Mouse (Mus musculus) CH12.LX (cell line): ENCODE data around the gene Vps37c. TPM values are rescaled to one million over a fixed set of nuclear protein-coding genes. Genes with fewer than 3 reads are reported as not detected.

Source experiments
- DNase-seq: peaks from one replicate; pipeline ENCODE4 v3.0.0-alpha.2; 2013; ENCODE audit errors: extremely low read depth
- H3K27ac ChIP-seq: 2 replicates; pipeline ENCODE4 v1.5.1; 2012; ENCODE audit warnings: low read depth, mild to moderate bottlenecking, control low read depth, moderate library complexity; ENCODE audit not compliant: insufficient read depth
- H3K27me3 ChIP-seq: replicated peaks from 2 replicates; pipeline ENCODE3; 2012; ENCODE audit warnings: inconsistent platforms
- H3K36me3 ChIP-seq, 2 experiments: replicated peaks in 1 of 2; 2 replicates each; pipeline versions ENCODE3 to v1.6.1; 2012; ENCODE audit warnings: inconsistent platforms in 1 of 2, low read length in 1 of 2, mild to moderate bottlenecking in 1 of 2, mixed read lengths in 1 of 2, moderate library complexity in 1 of 2; ENCODE audit not compliant: control insufficient read depth in 1 of 2, insufficient read depth in 1 of 2
- H3K4me1 ChIP-seq, 2 experiments: 2 replicates each; pipeline ENCODE4 v1.6.1; 2012; ENCODE audit warnings: inconsistent platforms in 1 of 2, moderate library complexity in 1 of 2; ENCODE audit not compliant: insufficient read depth in 2 of 2, control insufficient read depth in 1 of 2
- H3K4me2 ChIP-seq: 2 replicates; pipeline ENCODE4 v1.6.1; 2012; ENCODE audit warnings: low read depth, mild to moderate bottlenecking, control low read depth; ENCODE audit not compliant: poor library complexity, insufficient read depth, severe bottlenecking
- H3K4me3 ChIP-seq, 3 experiments: fragments of 150-350 bp in 1 of 3; sonication (generic) in 1 of 3; replicated peaks in 1 of 3; 2 replicates each; pipeline versions ENCODE3 to v1.5.1; 2011 to 2012; ENCODE audit warnings: low read depth in 2 of 3, low read length in 2 of 3, mild to moderate bottlenecking in 2 of 3, moderate library complexity in 2 of 3, control low read depth in 1 of 3, improper control_type of control experiment in 1 of 3, inconsistent platforms in 1 of 3, mixed read lengths in 1 of 3; ENCODE audit not compliant: poor library complexity in 1 of 3
- H3K79me2 ChIP-seq: replicated peaks from 2 replicates; pipeline ENCODE4 v1.6.1; 2012; ENCODE audit warnings: mild to moderate bottlenecking, moderate library complexity; ENCODE audit not compliant: control insufficient read depth, poor library complexity, insufficient read depth, severe bottlenecking; ENCODE audit errors: extremely low read depth
- H3K9ac ChIP-seq: 2 replicates; pipeline ENCODE4 v1.6.1; 2012; ENCODE audit warnings: low read depth, mild to moderate bottlenecking, control low read depth, moderate library complexity; ENCODE audit not compliant: insufficient read depth
- H3K9me3 ChIP-seq: replicated peaks from 2 replicates; pipeline ENCODE3; 2012; ENCODE audit warnings: low read length, inconsistent platforms, mixed read lengths
- BHLHE40 ChIP-seq: IDR thresholded peaks from 2 replicates; pipeline ENCODE4 v1.6.1; 2011; ENCODE audit warnings: mild to moderate bottlenecking, low read depth, low read length, improper control_type of control experiment
- CHD1 ChIP-seq: IDR thresholded peaks from 2 replicates; pipeline ENCODE4 v1.6.1; 2012; ENCODE audit warnings: low read depth, low read length, improper control_type of control experiment, inconsistent platforms
- CHD2 ChIP-seq: IDR thresholded peaks from 2 replicates; pipeline ENCODE4 v1.6.1; 2011; ENCODE audit warnings: low read length, improper control_type of control experiment
- E2F4 ChIP-seq: IDR thresholded peaks from 2 replicates; pipeline ENCODE4 v1.6.1; 2011; ENCODE audit warnings: low read depth, low read length, improper control_type of control experiment; ENCODE audit not compliant: insufficient replicate concordance
- ELF1 ChIP-seq: IDR thresholded peaks from 2 replicates; pipeline ENCODE4 v1.6.1; 2014; ENCODE audit warnings: low read depth, mild to moderate bottlenecking, inconsistent platforms, low read length, improper control_type of control experiment
- EP300 ChIP-seq: IDR thresholded peaks from 2 replicates; pipeline ENCODE4 v1.6.1; 2011; ENCODE audit warnings: low read length, improper control_type of control experiment
- ETS1 ChIP-seq: conservative IDR thresholded peaks from 2 replicates; pipeline ENCODE4 v1.6.1; 2012; ENCODE audit warnings: low read depth, mild to moderate bottlenecking, inconsistent platforms, low read length, improper control_type of control experiment, moderate library complexity
- GABPA ChIP-seq: IDR thresholded peaks from 2 replicates; pipeline ENCODE4 v1.6.1; 2012; ENCODE audit warnings: low read depth, low read length, improper control_type of control experiment, inconsistent platforms; ENCODE audit not compliant: insufficient replicate concordance
- HCFC1 ChIP-seq: IDR thresholded peaks from 2 replicates; pipeline ENCODE4 v1.6.1; 2012; ENCODE audit warnings: low read depth, mild to moderate bottlenecking, inconsistent platforms, low read length, improper control_type of control experiment
- JUND ChIP-seq: conservative IDR thresholded peaks from 2 replicates; pipeline ENCODE4 v1.6.1; 2011; ENCODE audit warnings: low read depth, low read length, improper control_type of control experiment
- KAT2A ChIP-seq: IDR thresholded peaks from 2 replicates; pipeline ENCODE4 v1.6.1; 2012; ENCODE audit warnings: low read length, improper control_type of control experiment, inconsistent platforms; ENCODE audit not compliant: insufficient replicate concordance
- MAFK ChIP-seq: IDR thresholded peaks from 2 replicates; pipeline ENCODE4 v1.6.1; 2011; ENCODE audit warnings: low read length, improper control_type of control experiment; ENCODE audit not compliant: insufficient replicate concordance
- MAX ChIP-seq: IDR thresholded peaks from 2 replicates; pipeline ENCODE4 v1.6.1; 2011; ENCODE audit warnings: low read length, improper control_type of control experiment
- MAZ ChIP-seq: IDR thresholded peaks from 2 replicates; pipeline ENCODE4 v1.6.1; 2012; ENCODE audit warnings: low read depth, mild to moderate bottlenecking, inconsistent platforms, low read length, improper control_type of control experiment, moderate library complexity
- MEF2A ChIP-seq: IDR thresholded peaks from 2 replicates; pipeline ENCODE4 v1.6.1; 2014; ENCODE audit warnings: low read depth, mild to moderate bottlenecking, inconsistent platforms, low read length, improper control_type of control experiment, borderline replicate concordance
- MXI1 ChIP-seq: IDR thresholded peaks from 2 replicates; pipeline ENCODE4 v1.6.1; 2011; ENCODE audit warnings: mild to moderate bottlenecking, low read depth, low read length, improper control_type of control experiment
- NELFE ChIP-seq: IDR thresholded peaks from 2 replicates; pipeline ENCODE4 v1.6.1; 2011; ENCODE audit warnings: low read depth, low read length, improper control_type of control experiment
- NRF1 ChIP-seq: IDR thresholded peaks from 2 replicates; pipeline ENCODE4 v1.6.1; 2014; ENCODE audit warnings: low read depth, mild to moderate bottlenecking, inconsistent platforms, low read length, improper control_type of control experiment, moderate library complexity
- PAX5 ChIP-seq: IDR thresholded peaks from 2 replicates; pipeline ENCODE4 v1.6.1; 2012; ENCODE audit warnings: low read length, inconsistent platforms, mixed read lengths
- POLR2AphosphoS2 ChIP-seq: IDR thresholded peaks from 2 replicates; pipeline ENCODE4 v1.6.1; 2011; ENCODE audit warnings: low read depth, low read length, improper control_type of control experiment
- RAD21 ChIP-seq: IDR thresholded peaks from 2 replicates; pipeline ENCODE4 v1.6.1; 2011; ENCODE audit warnings: low read depth, mild to moderate bottlenecking, low read length, improper control_type of control experiment, moderate library complexity
- SIN3A ChIP-seq: IDR thresholded peaks from 2 replicates; pipeline ENCODE4 v1.6.1; 2012; ENCODE audit warnings: low read length, improper control_type of control experiment, inconsistent platforms
- SMC3 ChIP-seq: IDR thresholded peaks from 2 replicates; pipeline ENCODE4 v1.6.1; 2011; ENCODE audit warnings: low read depth, low read length, improper control_type of control experiment
- UBTF ChIP-seq: IDR thresholded peaks from 2 replicates; pipeline ENCODE4 v1.6.1; 2012; ENCODE audit warnings: low read depth, mild to moderate bottlenecking, inconsistent platforms, low read length, improper control_type of control experiment, moderate library complexity
- USF1 ChIP-seq: IDR thresholded peaks from 2 replicates; pipeline ENCODE4 v1.6.1; 2014; ENCODE audit warnings: low read depth, mild to moderate bottlenecking, inconsistent platforms, low read length, improper control_type of control experiment
- ZC3H11A ChIP-seq: IDR thresholded peaks from 2 replicates; pipeline ENCODE4 v1.6.1; 2012; ENCODE audit warnings: low read depth, mild to moderate bottlenecking, inconsistent platforms, low read length, improper control_type of control experiment
- dilution Hi-C: fragments of 300-500 bp; cut with MboI; formaldehyde crosslinking; loops from 2 replicates; pipeline ENCODE4 v1.14.3; 2020; ENCODE audit warnings: low sequenced_read_pairs; ENCODE audit not compliant: extremely low pct_unique_long_range_greater_than_20kb, extremely low pct_ligation_motif_present
- in situ Hi-C: fragments of 300-500 bp; cut with MboI; formaldehyde crosslinking; loops from 3 replicates; pipeline ENCODE4 v1.14.3; 2019; ENCODE audit warnings: low sequenced_read_pairs, low pct_ligation_motif_present, low pct_unique_long_range_greater_than_20kb, mixed read lengths
- polyA plus RNA-seq: library from polyadenylated mRNA; unstranded; fragments of >175 nt; gene quantifications from 2 replicates; pipeline ENCODE4 v1.2.1, GENCODE M21; 2012; ENCODE audit warnings: low read depth; ENCODE audit not compliant: insufficient read length
- total RNA-seq, 2 experiments: library from RNA; depleted of rRNA; stranded (reverse); fragments of 300-350 nt in 1 of 2; fragments of >200 nt in 1 of 2; gene quantifications; 2 replicates each; pipeline ENCODE4 v1.2.3; 2012 to 2014

Gene Vps37c
- total and polyA plus RNA-seq, 3 experiments: 6.2 to 13.0 (median 9.5) TPM

DNA sequence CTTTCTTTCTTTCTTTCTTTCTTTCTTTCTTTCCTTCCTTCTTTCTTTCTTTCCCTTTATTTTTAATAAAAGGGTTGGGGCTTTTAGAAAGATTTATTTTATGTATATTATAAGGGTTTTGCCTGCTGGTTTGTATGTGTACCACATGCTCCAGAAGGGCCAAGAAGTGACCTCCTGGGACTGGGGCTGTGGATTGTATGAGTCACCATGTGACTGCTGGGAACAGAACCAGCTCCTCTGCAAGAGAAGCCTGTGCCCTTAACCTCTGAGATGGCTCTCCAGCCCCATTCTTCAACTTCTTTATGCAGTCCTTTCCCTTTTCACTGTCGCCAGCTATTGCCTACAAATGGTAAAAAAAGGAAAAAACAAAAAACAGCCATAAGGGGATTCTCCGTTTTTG lies 42.9 kb upstream of the Vps37c start:
- Histone ChIP-seq H3K27ac (no peak overlapping the region), H3K9ac (no peak overlapping the region), H3K4me2 (no peak overlapping the region), H3K27me3 (no peaks in the 10 kb centered on the region), H3K4me1 (peaks cover 2 to 15% of the 10 kb centered on the region in 2 experiments), H3K36me3 (peaks cover 0 to 12% of the 10 kb centered on the region in 2 experiments), H3K9me3 (no peaks in the 10 kb centered on the region), H3K79me2 (no peaks in the 10 kb centered on the region), H3K4me3 (no peak overlapping the region)
- DNase-seq: peak; percentile 17
- no peak for TF ChIP-seq CHD2
- TF ChIP-seq NELFE: no peak
- TF ChIP-seq MAX: no peak
- TF ChIP-seq MEF2A: no peak
- TF ChIP-seq POLR2AphosphoS2: no peak
- TF ChIP-seq JUND: no peak
- TF ChIP-seq BHLHE40: no peak
- no peak for TF ChIP-seq MAFK
- TF ChIP-seq SIN3A: no peak
- TF ChIP-seq HCFC1: no peak
- no peak for TF ChIP-seq SMC3
- TF ChIP-seq PAX5: no peak
- TF ChIP-seq MAZ: no peak
- TF ChIP-seq GABPA: no peak
- dilution Hi-C loops (no loop called here), in situ Hi-C loops (no loop called here)

DNA sequence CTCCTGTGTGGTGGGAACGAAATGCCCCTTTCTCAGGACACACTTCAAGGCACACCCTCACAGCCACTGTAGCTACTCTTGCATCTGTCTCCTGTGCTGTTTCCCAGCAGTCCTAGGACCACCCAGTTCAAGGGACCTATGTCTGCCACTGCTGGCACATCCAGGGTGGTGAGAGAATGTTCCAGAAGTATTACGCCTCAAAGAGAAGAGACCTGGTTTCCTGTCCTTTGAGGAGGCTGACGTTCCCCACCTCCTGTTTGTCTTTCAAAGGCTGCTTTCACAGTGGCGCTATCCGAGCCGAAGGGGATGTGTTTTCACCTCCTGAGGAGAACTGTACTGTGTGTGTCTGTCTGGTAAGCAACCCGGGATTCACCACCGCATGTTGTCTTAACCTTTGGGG lies 40.4 kb upstream of the Vps37c start:
- TF ChIP-seq EP300: no peak
- TF ChIP-seq USF1: no peak
- TF ChIP-seq UBTF: no peak
- TF ChIP-seq MEF2A: no peak
- no peak for TF ChIP-seq PAX5
- no peak for TF ChIP-seq KAT2A
- TF ChIP-seq SIN3A: no peak
- TF ChIP-seq RAD21: no peak
- no peak for TF ChIP-seq MAX
- TF ChIP-seq ELF1: no peak
- TF ChIP-seq ZC3H11A: no peak
- TF ChIP-seq MXI1: no peak
- no peak for TF ChIP-seq POLR2AphosphoS2
- no peak for TF ChIP-seq E2F4
- TF ChIP-seq NRF1: no peak
- TF ChIP-seq ETS1: no peak
- no peak for TF ChIP-seq CHD1
- TF ChIP-seq MAFK: no peak
- no peak for DNase-seq
- Histone ChIP-seq H3K27me3 (no peaks in the 10 kb centered on the region), H3K4me3 (no peak overlapping the region), H3K79me2 (no peaks in the 10 kb centered on the region), H3K9ac (no peak overlapping the region), H3K4me1 (peaks cover 4 to 30% of the 10 kb centered on the region in 2 experiments), H3K27ac (no peak overlapping the region), H3K9me3 (no peaks in the 10 kb centered on the region), H3K36me3 (peaks cover 0 to 11% of the 10 kb centered on the region in 2 experiments), H3K4me2 (no peak overlapping the region)
- in situ Hi-C loops: no loop called here
- dilution Hi-C loops: no loop called here
